In genomic region chr4:125212176-125212530, GRCm38 (mm10) we compare ENCODE assay signal across 18 mouse cellular contexts.
"Had no signal": no experiment of that assay in that cellular context is flagged by ENCODE, and none has a peak within 500 bp of the region (broad histone marks: within the 10 kb centered on the region; RNA-seq: fewer than 3 reads in every experiment).

No protein-coding gene starts in this region.

- H3K4me3 ChIP-seq: heart, adult 2 months; heart, embryonic 13.5 days; heart, embryonic 15.5 days; hindbrain, embryonic 13.5 days; hindbrain, embryonic 15.5 days; kidney, embryonic 15.5 days; left cerebral cortex, adult 2 months; limb, embryonic 10.5 days; limb, embryonic 12.5 days had no signal

- H3K9ac ChIP-seq: heart, embryonic 13.5 days; heart, embryonic 15.5 days; hindbrain, embryonic 13.5 days; hindbrain, embryonic 15.5 days; kidney, embryonic 15.5 days; limb, embryonic 12.5 days had no signal

- H3K27ac ChIP-seq: heart, adult 2 months; heart, embryonic 13.5 days; heart, embryonic 15.5 days; hindbrain, embryonic 13.5 days; hindbrain, embryonic 15.5 days; hindbrain, postnatal 0 days; kidney, postnatal 0 days; left cerebral cortex, adult 2 months; limb, embryonic 10.5 days; limb, embryonic 12.5 days had no signal

- H3K27me3 ChIP-seq: hindbrain, embryonic 15.5 days; kidney, embryonic 15.5 days had no signal

- H3K4me1 ChIP-seq: heart, embryonic 13.5 days; heart, embryonic 15.5 days; hindbrain, embryonic 15.5 days had no signal

- H3K36me3 ChIP-seq: heart, embryonic 13.5 days; heart, embryonic 15.5 days; hindbrain, embryonic 15.5 days; kidney, embryonic 15.5 days; limb, embryonic 10.5 days; limb, embryonic 12.5 days had no signal

- ATAC-seq: hindbrain, postnatal 0 days; intestine, embryonic 16.5 days had no signal

- H3K9me3 ChIP-seq: heart, embryonic 15.5 days; hindbrain, embryonic 15.5 days; limb, embryonic 10.5 days had no signal

- H3K4me2 ChIP-seq: heart, embryonic 11.5 days; heart, embryonic 13.5 days; heart, embryonic 15.5 days; hindbrain, embryonic 13.5 days; hindbrain, embryonic 15.5 days; kidney, embryonic 15.5 days; limb, embryonic 12.5 days; liver, embryonic 11.5 days had no signal

- DNase-seq: gastrocnemius, postnatal 36 days; heart, adult 2 months; heart, postnatal 14 days; heart, postnatal 36 days; liver had no signal
